Mouse (Mus musculus) brain, embryonic 14.5 days (tissue): ENCODE measurements at regions not wholly inside any gene's neighbourhood (a gene's known extent, or its start where the extent isn't known, plus 50 kb on each side); places are given as distances from the start of the nearest gene placed in this dataset.

ENCODE experiments used
- CTCF ChIP-seq: fragments of 200-500 bp; IDR thresholded peaks from 2 replicates; pipeline ENCODE4 v1.5.1; 2012; ENCODE audit warnings: inconsistent platforms, mild to moderate bottlenecking, moderate library complexity, borderline replicate concordance; ENCODE audit not compliant: insufficient read depth, insufficient read length; ENCODE audit errors: extremely low read depth
- POLR2A ChIP-seq: fragments of 200-500 bp; IDR thresholded peaks from 2 replicates; pipeline ENCODE4 v1.6.1; 2012; ENCODE audit warnings: mild to moderate bottlenecking, inconsistent platforms, borderline replicate concordance; ENCODE audit not compliant: poor library complexity, insufficient read depth, insufficient read length, severe bottlenecking; ENCODE audit errors: extremely low read depth

DNA sequence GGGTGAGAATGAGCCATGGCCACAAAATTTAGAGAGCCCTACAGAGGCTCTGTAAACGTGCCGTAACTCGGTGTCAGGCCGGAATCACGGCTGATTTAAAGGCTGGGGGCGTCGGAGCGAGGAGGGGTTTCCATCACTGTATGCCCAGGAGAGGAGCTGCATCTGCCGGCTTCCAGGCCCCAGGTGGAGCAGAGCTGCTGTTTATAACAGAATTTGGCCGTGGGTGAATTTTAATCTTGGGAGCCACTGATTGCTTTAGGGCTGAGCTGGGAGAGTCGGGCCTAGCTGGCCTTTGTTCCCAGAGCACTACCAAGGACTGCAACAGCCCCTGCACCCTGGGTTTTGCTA lies 137.7 kb upstream of the Stx16 start:
- TF ChIP-seq CTCF (no peak), POLR2A (no peak)
